Comparison of ENCODE assay signal across 7 mouse cellular contexts in genomic region chr4:150889273-150889954, GRCm38 (mm10). TPM values are rescaled to one million over a fixed set of nuclear protein-coding genes. Genes with fewer than 3 reads are reported as not detected.
A peak's percentile ranks its signal among the peaks of the same experiment; 100 is the strongest.
DNase-seq lines count a peak whose midpoint lies in the region; ATAC-seq and TF ChIP-seq lines count a peak whose summit lies in the region.

No protein-coding gene starts in this region.

- H3K36me3 ChIP-seq in lung, embryonic 14.5 days (ENCODE audit: insufficient read depth) = no peaks in the 10 kb centered on the region
- H3K36me3 ChIP-seq in embryonic facial prominence, embryonic 14.5 days (ENCODE audit: control insufficient read depth, insufficient read depth, low read length) = no peaks in the 10 kb centered on the region
- no peaks in the 10 kb centered on the region for H3K36me3 ChIP-seq in kidney, embryonic 16.5 days (ENCODE audit: insufficient read depth, low read length)
- H3K36me3 ChIP-seq in stomach, embryonic 15.5 days = no peaks in the 10 kb centered on the region
- no peaks in the 10 kb centered on the region for H3K36me3 ChIP-seq in midbrain, embryonic 14.5 days (ENCODE audit: control insufficient read depth, insufficient read depth, low read length)

- no peak overlapping the region for H3K9ac ChIP-seq in lung, embryonic 14.5 days
- H3K9ac ChIP-seq in embryonic facial prominence, embryonic 14.5 days (ENCODE audit: low read depth, low read length) = no peak overlapping the region
- H3K9ac ChIP-seq in kidney, embryonic 16.5 days (replicated peaks; ENCODE audit: low read length) = peak overlapping the region; percentile 26; the same call in 1 of the 2 replicates
- no peak overlapping the region for H3K9ac ChIP-seq in stomach, embryonic 15.5 days
- H3K9ac ChIP-seq in midbrain, embryonic 14.5 days (replicated peaks; ENCODE audit: low read length) = no peak overlapping the region

- 0 out of 2 replicates have a peak, but pooled peaks cover 9% of the 10 kb centered on the region for H3K4me1 ChIP-seq in lung, embryonic 14.5 days (ENCODE audit: insufficient read depth)
- H3K4me1 ChIP-seq in embryonic facial prominence, embryonic 14.5 days (ENCODE audit: control insufficient read depth, insufficient read depth, low read length) = peaks cover 6% of the 10 kb centered on the region; the same call in 1 of the 2 replicates
- H3K4me1 ChIP-seq in kidney, embryonic 16.5 days (ENCODE audit: insufficient read depth, low read length) = peaks cover 26% of the 10 kb centered on the region
- H3K4me1 ChIP-seq in stomach, embryonic 15.5 days = peaks cover 19% of the 10 kb centered on the region
- no peaks in the 10 kb centered on the region for H3K4me1 ChIP-seq in midbrain, embryonic 14.5 days (ENCODE audit: control insufficient read depth, insufficient read depth, low read length)

- no peaks in the 10 kb centered on the region for H3K9me3 ChIP-seq in lung, embryonic 14.5 days (ENCODE audit: low read depth, low read length)
- no peaks in the 10 kb centered on the region for H3K9me3 ChIP-seq in embryonic facial prominence, embryonic 14.5 days (ENCODE audit: control insufficient read depth, low read length)
- H3K9me3 ChIP-seq in kidney, embryonic 16.5 days (ENCODE audit: low read length) = no peaks in the 10 kb centered on the region
- no peaks in the 10 kb centered on the region for H3K9me3 ChIP-seq in stomach, embryonic 15.5 days
- no peaks in the 10 kb centered on the region for H3K9me3 ChIP-seq in midbrain, embryonic 14.5 days (ENCODE audit: control insufficient read depth, low read length)

- peak overlapping the region; percentile 37; the same call in 1 of the 2 replicates for H3K27ac ChIP-seq in lung, embryonic 14.5 days (ENCODE audit: low read depth)
- peak overlapping the region; percentile 17; the same call in 1 of the 2 replicates for H3K27ac ChIP-seq in embryonic facial prominence, embryonic 14.5 days (replicated peaks; ENCODE audit: low read depth, low read length)
- peak overlapping the region; percentile 80 for H3K27ac ChIP-seq in kidney, embryonic 16.5 days (ENCODE audit: low read length)
- peak overlapping the region; percentile 76 for H3K27ac ChIP-seq in stomach, embryonic 15.5 days
- H3K27ac ChIP-seq in midbrain, embryonic 14.5 days (replicated peaks; ENCODE audit: low read depth, low read length) = no peak overlapping the region

- no peak for DNase-seq in lung, embryonic 14.5 days
- DNase-seq in lung, postnatal 25 days (ENCODE audit: low spot score) = no peak
- no peak for DNase-seq in embryonic facial prominence, embryonic 14.5 days (ENCODE audit: low spot score)
- DNase-seq in midbrain, embryonic 14.5 days = no peak
- no peak for DNase-seq in cerebellum, adult 9-10 months

- TF ChIP-seq CTCF in lung, embryonic 14.5 days (IDR thresholded peaks at IDR 0.05; ENCODE audit: low read depth) = no peak

- peak overlapping the region; percentile 50 for H3K4me2 ChIP-seq in lung, embryonic 14.5 days
- peak overlapping the region; percentile 27; the same call in 1 of the 2 replicates for H3K4me2 ChIP-seq in embryonic facial prominence, embryonic 14.5 days (ENCODE audit: low read depth, low read length)
- H3K4me2 ChIP-seq in kidney, embryonic 16.5 days (replicated peaks; ENCODE audit: low read depth, low read length) = peak overlapping the region; percentile 40
- peak overlapping the region; percentile 37 for H3K4me2 ChIP-seq in stomach, embryonic 15.5 days
- H3K4me2 ChIP-seq in midbrain, embryonic 14.5 days (ENCODE audit: low read length) = no peak overlapping the region

- WGBS in lung, embryonic 14.5 days = 29% methylated on average over 20 of the region's 20 CpGs
- WGBS in embryonic facial prominence, embryonic 14.5 days = 35% methylated on average over 20 of the region's 20 CpGs
- WGBS in kidney, embryonic 16.5 days = 35% methylated on average over 20 of the region's 20 CpGs
- WGBS in stomach, embryonic 15.5 days = 33% methylated on average over 20 of the region's 20 CpGs
- WGBS in midbrain, embryonic 14.5 days = 47% methylated on average over 20 of the region's 20 CpGs

- peak; percentile 23; the same call in 1 of the 2 replicates for ATAC-seq in lung, embryonic 14.5 days (ENCODE audit: insufficient read depth)
- no peak for ATAC-seq in embryonic facial prominence, embryonic 14.5 days (ENCODE audit: low read depth)
- ATAC-seq in kidney, embryonic 16.5 days (ENCODE audit: low FRiP score, low TSS enrichment) = peak; percentile 66; the same call in 1 of the 2 replicates
- ATAC-seq in stomach, embryonic 15.5 days (ENCODE audit: insufficient read depth, low FRiP score, low read depth) = peak; percentile 47; the same call in 1 of the 2 replicates
- ATAC-seq in midbrain, embryonic 14.5 days (ENCODE audit: low FRiP score, low TSS enrichment) = no peak

- H3K27me3 ChIP-seq in lung, embryonic 14.5 days (ENCODE audit: insufficient read depth, low read length) = no peaks in the 10 kb centered on the region
- no peaks in the 10 kb centered on the region for H3K27me3 ChIP-seq in embryonic facial prominence, embryonic 14.5 days (replicated peaks; ENCODE audit: control insufficient read depth, insufficient read depth, low read length)
- no peaks in the 10 kb centered on the region for H3K27me3 ChIP-seq in kidney, embryonic 16.5 days (ENCODE audit: insufficient read depth, low read length)
- H3K27me3 ChIP-seq in stomach, embryonic 15.5 days (replicated peaks) = no peaks in the 10 kb centered on the region
- H3K27me3 ChIP-seq in midbrain, embryonic 14.5 days (ENCODE audit: control insufficient read depth, insufficient read depth, low read length) = no peaks in the 10 kb centered on the region

- no peak overlapping the region for H3K4me3 ChIP-seq in lung, embryonic 14.5 days (ENCODE audit: low read depth, low read length)
- no peak overlapping the region for H3K4me3 ChIP-seq in embryonic facial prominence, embryonic 14.5 days (ENCODE audit: low read depth, low read length)
- 0 out of 2 replicates have a peak overlapping the region, but pooled peaks have one; percentile 5 for H3K4me3 ChIP-seq in kidney, embryonic 16.5 days (ENCODE audit: low read length)
- no peak overlapping the region; the same call in 1 of the 2 replicates for H3K4me3 ChIP-seq in stomach, embryonic 15.5 days (replicated peaks)
- no peak overlapping the region for H3K4me3 ChIP-seq in midbrain, embryonic 14.5 days (replicated peaks; ENCODE audit: low read depth, low read length)

RNA-seq across cellular contexts. Expression of gene Park7, which starts 24.8 kb away (rescaled TPM):
- polyA plus RNA-seq in lung, embryonic 14.5 days (2014; fragmentation: Nextera tagmentation; extraction: Ambion mirVana) = 477 and 500 TPM in 2 replicates
- 387 and 401 TPM in 2 replicates for polyA plus RNA-seq in embryonic facial prominence, embryonic 14.5 days (2014; fragmentation: Nextera tagmentation; extraction: Ambion mirVana)
- polyA plus RNA-seq in kidney, embryonic 16.5 days (2015; fragmentation: Nextera tagmentation; extraction: Ambion mirVana) = 404 and 421 TPM in 2 replicates
- 411 and 424 TPM in 2 replicates for polyA plus RNA-seq in stomach, embryonic 15.5 days (2015; fragmentation: Nextera tagmentation; extraction: Ambion mirVana)
- polyA plus RNA-seq in midbrain, embryonic 14.5 days (2014; fragmentation: Nextera tagmentation; extraction: Ambion mirVana) = 367 and 400 TPM in 2 replicates

RNA-seq across cellular contexts. Expression of gene Tnfrsf9, which starts 24.9 kb away (rescaled TPM):
- polyA plus RNA-seq in lung, embryonic 14.5 days (2014; fragmentation: Nextera tagmentation; extraction: Ambion mirVana) = 0.12 TPM in 1 of 2 replicates, not detected in the other
- 0.11 and 0.80 TPM in 2 replicates for polyA plus RNA-seq in embryonic facial prominence, embryonic 14.5 days (2014; fragmentation: Nextera tagmentation; extraction: Ambion mirVana)
- 0.26 and 0.40 TPM in 2 replicates for polyA plus RNA-seq in kidney, embryonic 16.5 days (2015; fragmentation: Nextera tagmentation; extraction: Ambion mirVana)
- polyA plus RNA-seq in stomach, embryonic 15.5 days (2015; fragmentation: Nextera tagmentation; extraction: Ambion mirVana) = 0.98 and 1.2 TPM in 2 replicates
- 0.13 TPM in 1 of 2 replicates, not detected in the other for polyA plus RNA-seq in midbrain, embryonic 14.5 days (2014; fragmentation: Nextera tagmentation; extraction: Ambion mirVana)

RNA-seq across cellular contexts. Expression of gene Errfi1, which starts 35.7 kb away (rescaled TPM):
- polyA plus RNA-seq in lung, embryonic 14.5 days (2014; fragmentation: Nextera tagmentation; extraction: Ambion mirVana) = 41.5 and 48.3 TPM in 2 replicates
- polyA plus RNA-seq in embryonic facial prominence, embryonic 14.5 days (2014; fragmentation: Nextera tagmentation; extraction: Ambion mirVana) = 25.5 and 26.7 TPM in 2 replicates
- polyA plus RNA-seq in kidney, embryonic 16.5 days (2015; fragmentation: Nextera tagmentation; extraction: Ambion mirVana) = 32.8 and 33.4 TPM in 2 replicates
- polyA plus RNA-seq in stomach, embryonic 15.5 days (2015; fragmentation: Nextera tagmentation; extraction: Ambion mirVana) = 32.3 and 33.4 TPM in 2 replicates
- polyA plus RNA-seq in midbrain, embryonic 14.5 days (2014; fragmentation: Nextera tagmentation; extraction: Ambion mirVana) = 20.1 and 25.3 TPM in 2 replicates

Comparison
In these comparisons a context has a peak if more than half of its experiments do, and no peak if none do; other contexts are left out.
1. ATAC-seq: peak in lung, embryonic 14.5 days (single experiment), kidney, embryonic 16.5 days (single experiment) and stomach, embryonic 15.5 days (single experiment); none in embryonic facial prominence, embryonic 14.5 days (single experiment) and midbrain, embryonic 14.5 days (single experiment).